Mouse (Mus musculus): Measurements from ENCODE around the gene Slc39a1. TPM values are rescaled to one million over a fixed set of nuclear protein-coding genes. Genes with fewer than 3 reads are reported as not detected.
"Not testable (repeated sequence)": the region's sequence is repeated elsewhere in the genome, so short reads cannot be mapped to it uniquely, and the experiment has no call there.

The Slc39a1 gene
- polyA plus RNA-seq, 1 experiment from 2014 or later, result 62.0 TPM

- H3K4me1 ChIP-seq (replicated peaks), result not testable (repeated sequence)
Observed at GRCm38 (mm10) chr3:90289403-90289802, 41.4 kb downstream of the Slc39a1 start.

DNA sequence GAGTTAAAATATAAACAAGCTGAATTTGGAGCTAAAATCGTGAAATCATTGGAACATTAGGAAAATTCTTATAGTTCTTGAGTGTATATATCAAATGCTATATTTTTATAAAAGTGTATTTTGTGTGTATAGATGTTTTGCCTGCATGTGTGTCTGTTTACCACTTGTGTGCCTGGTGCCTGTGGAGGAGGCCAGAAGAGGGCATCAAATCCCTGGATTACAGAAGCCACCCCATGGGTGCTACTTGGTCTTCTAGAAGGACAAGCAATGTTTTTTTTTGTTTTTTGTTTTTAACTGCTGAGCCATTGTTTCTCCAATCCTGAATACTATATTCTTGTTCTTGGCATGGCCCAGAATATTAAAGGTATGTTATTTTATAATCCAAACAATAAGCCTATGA, 42.6 kb downstream of the Slc39a1 start:
- H3K36me3 ChIP-seq, result peaks cover 5% of the 10 kb centered on the region; the same call in 1 of the 2 replicates
- no peaks in the 10 kb centered on the region for H3K9me3 ChIP-seq
- ATAC-seq (ENCODE audit: insufficient number of reproducible peaks, insufficient read depth, low FRiP score, low TSS enrichment, low read depth), result no peak
- H3K4me3 ChIP-seq (replicated peaks), result no peak overlapping the region
- no peaks in the 10 kb centered on the region for H3K27me3 ChIP-seq
- H3K27ac ChIP-seq, result no peak overlapping the region
- WGBS, result 84% methylated on average over 1 of the region's 1 CpGs
- peaks cover 12% of the 10 kb centered on the region for H3K4me1 ChIP-seq (replicated peaks)
- H3K9ac ChIP-seq (replicated peaks), result no peak overlapping the region
- no peak overlapping the region for H3K4me2 ChIP-seq

More at GRCm38 (mm10) chr3:90289403-90289802, 41.4 kb downstream of the Slc39a1 start:
- 73% methylated on average over 3 of the region's 3 CpGs for WGBS
- not testable (repeated sequence) for H3K27me3 ChIP-seq; H3K9ac ChIP-seq (replicated peaks); H3K27ac ChIP-seq; H3K4me2 ChIP-seq; ATAC-seq (ENCODE audit: insufficient number of reproducible peaks, insufficient read depth, low FRiP score, low TSS enrichment, low read depth); H3K36me3 ChIP-seq; H3K4me3 ChIP-seq (replicated peaks); H3K9me3 ChIP-seq

DNA sequence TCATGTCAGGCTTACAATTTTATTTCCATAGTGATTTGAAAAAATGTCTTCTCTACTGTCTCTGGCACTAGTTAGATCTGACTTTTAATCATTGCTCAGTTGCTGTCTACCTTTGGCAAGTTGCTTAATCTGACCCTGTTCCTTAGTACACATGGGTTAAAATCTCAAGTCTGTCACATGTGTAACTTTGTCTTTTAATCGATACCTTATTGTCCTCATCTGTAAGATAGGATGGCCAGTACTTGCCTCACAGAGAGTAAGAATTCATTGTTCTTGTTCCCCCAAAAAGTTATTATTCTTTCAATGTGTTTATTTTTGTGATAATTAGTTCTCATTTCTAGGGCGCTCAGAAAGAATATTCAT, 44.0 kb downstream of the Slc39a1 start:
- peak overlapping the region; percentile 63 for H3K4me2 ChIP-seq
- peaks cover 12% of the 10 kb centered on the region for H3K4me1 ChIP-seq (replicated peaks)
- H3K27me3 ChIP-seq, result no peaks in the 10 kb centered on the region
- WGBS, result 42% methylated on average over 2 of the region's 2 CpGs
- peak overlapping the region; percentile 94 for H3K27ac ChIP-seq
- H3K4me3 ChIP-seq (replicated peaks), result peak overlapping the region; percentile 88
- peaks cover 6% of the 10 kb centered on the region; the same call in 1 of the 2 replicates for H3K36me3 ChIP-seq
- H3K9me3 ChIP-seq, result no peaks in the 10 kb centered on the region
- ATAC-seq (ENCODE audit: insufficient number of reproducible peaks, insufficient read depth, low FRiP score, low TSS enrichment, low read depth), result no peak
- H3K9ac ChIP-seq (replicated peaks), result peak overlapping the region; percentile 68

DNA sequence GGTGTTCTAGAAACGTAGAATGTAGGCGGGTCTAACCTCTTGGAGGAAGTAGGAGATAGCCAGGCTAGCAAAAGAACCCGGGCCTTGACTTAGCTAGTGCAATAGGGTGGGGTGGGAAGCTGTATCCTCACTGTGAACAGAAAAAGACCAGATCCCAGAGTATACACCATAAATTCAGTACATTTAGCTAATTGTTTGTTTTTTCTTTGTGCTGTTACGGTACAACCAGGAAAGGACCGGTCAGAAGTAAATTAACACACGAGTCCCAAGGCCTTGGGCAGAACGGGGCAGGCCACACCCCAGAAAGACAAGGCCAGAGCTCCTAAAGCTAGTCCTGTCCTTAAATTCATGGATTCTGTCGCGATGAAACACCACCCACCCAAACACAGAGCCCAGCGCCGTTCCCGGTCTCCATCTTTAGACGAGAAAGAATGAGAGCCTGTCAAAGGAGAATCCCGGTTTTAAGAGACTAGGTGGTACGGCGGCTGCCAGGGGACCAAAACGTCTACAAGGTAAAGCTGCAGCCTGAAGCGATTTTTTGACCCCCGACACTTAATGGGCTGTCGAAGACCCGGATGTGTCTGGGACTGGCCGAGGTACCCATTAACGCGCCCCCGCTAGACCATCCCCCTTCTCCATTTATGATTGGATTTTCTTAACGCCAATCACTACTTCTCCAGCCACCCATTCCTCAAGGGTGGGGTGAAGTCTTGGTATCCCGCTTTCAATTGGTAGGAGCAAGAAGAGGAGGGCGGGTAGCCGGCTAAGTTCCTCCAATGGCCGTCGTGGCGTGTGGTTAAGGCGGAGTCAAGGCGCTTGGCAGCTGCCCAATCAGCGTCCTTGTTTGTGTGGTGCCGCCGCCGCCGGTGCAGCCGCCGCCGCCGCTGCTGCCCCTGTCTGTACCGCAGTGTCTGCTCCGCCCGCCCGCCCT, 44.6 kb downstream of the Slc39a1 start, which contains the start of gene Gatad2b:
Gene Gatad2b, plus strand, starts transcription at position 834 of the 931 bp plus-strand sequence.
- no peaks in the 10 kb centered on the region for H3K27me3 ChIP-seq
- peaks cover 12% of the 10 kb centered on the region for H3K4me1 ChIP-seq (replicated peaks)
- peak within 1 kb of the TSS; percentile 99 for H3K27ac ChIP-seq
- WGBS, result under 1% methylated on average over 40 of the region's 47 CpGs
- peaks cover 6% of the 10 kb centered on the region; the same call in 1 of the 2 replicates for H3K36me3 ChIP-seq
- H3K4me2 ChIP-seq, result peak within 1 kb of the TSS; percentile 70
- peak within 1 kb of the TSS; percentile 88 for H3K4me3 ChIP-seq (replicated peaks)
- peak; percentile 100 for ATAC-seq (ENCODE audit: insufficient number of reproducible peaks, insufficient read depth, low FRiP score, low TSS enrichment, low read depth)
- H3K9ac ChIP-seq (replicated peaks), result peak within 1 kb of the TSS; percentile 94
- no peaks in the 10 kb centered on the region for H3K9me3 ChIP-seq

GRCm38 (mm10) chr3:90293352-90294063, 45.5 kb downstream of the Slc39a1 start:
- H3K27ac ChIP-seq, result peak overlapping the region; percentile 99
- WGBS, result under 1% methylated on average over 34 of the region's 68 CpGs
- peaks cover 6% of the 10 kb centered on the region; the same call in 1 of the 2 replicates for H3K36me3 ChIP-seq
- no peaks in the 10 kb centered on the region for H3K9me3 ChIP-seq
- H3K9ac ChIP-seq (replicated peaks), result peak overlapping the region; percentile 94
- H3K27me3 ChIP-seq, result no peaks in the 10 kb centered on the region
- peak overlapping the region; percentile 70 for H3K4me2 ChIP-seq
- peaks cover 12% of the 10 kb centered on the region for H3K4me1 ChIP-seq (replicated peaks)
- ATAC-seq (ENCODE audit: insufficient number of reproducible peaks, insufficient read depth, low FRiP score, low TSS enrichment, low read depth), result no peak; the same call in 1 of the 2 replicates
- peak overlapping the region; percentile 88 for H3K4me3 ChIP-seq (replicated peaks)

GRCm38 (mm10) chr3:90294064-90294440, 46.1 kb downstream of the Slc39a1 start:
- Histone ChIP-seq H3K9me3 (no peaks in the 10 kb centered on the region), H3K4me1 (replicated peaks) (peaks cover 12% of the 10 kb centered on the region), H3K27ac (peak overlapping the region; percentile 99), H3K9ac (replicated peaks) (peak overlapping the region; percentile 94), H3K4me2 (peak overlapping the region; percentile 70), H3K36me3 (peaks cover 6% of the 10 kb centered on the region; the same call in 1 of the 2 replicates), H3K27me3 (no peaks in the 10 kb centered on the region), H3K4me3 (replicated peaks) (peak overlapping the region; percentile 88)
- ATAC-seq (ENCODE audit: insufficient number of reproducible peaks, insufficient read depth, low FRiP score, low TSS enrichment, low read depth), result no peak
- 1% methylated on average over 11 of the region's 11 CpGs for WGBS

DNA sequence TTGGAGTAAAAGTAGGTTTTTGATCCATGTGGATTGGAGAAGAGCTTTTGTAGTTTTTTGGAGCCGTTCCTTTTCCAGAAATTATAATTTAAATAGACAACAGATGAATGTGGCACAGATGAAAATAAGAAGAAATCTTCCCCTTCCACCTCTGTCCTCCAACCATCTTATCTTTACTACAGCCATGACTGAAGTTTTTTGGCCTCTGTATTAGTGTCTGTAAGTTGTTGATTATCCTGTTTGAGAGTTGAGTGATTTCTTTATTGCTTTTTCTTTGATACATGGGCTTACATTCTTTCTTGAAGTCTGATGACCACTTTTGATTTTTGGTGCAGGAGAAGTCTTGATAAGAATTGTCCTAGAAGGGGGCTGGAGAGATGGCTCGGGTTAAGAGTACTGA, 46.7 kb downstream of the Slc39a1 start:
- Histone ChIP-seq H3K4me2 (peak overlapping the region; percentile 70), H3K36me3 (peaks cover 6% of the 10 kb centered on the region; the same call in 1 of the 2 replicates), H3K27ac (no peak overlapping the region), H3K9ac (replicated peaks) (peak overlapping the region; percentile 94), H3K9me3 (no peaks in the 10 kb centered on the region), H3K4me3 (replicated peaks) (peak overlapping the region; percentile 88), H3K4me1 (replicated peaks) (peaks cover 12% of the 10 kb centered on the region), H3K27me3 (no peaks in the 10 kb centered on the region)
- ATAC-seq (ENCODE audit: insufficient number of reproducible peaks, insufficient read depth, low FRiP score, low TSS enrichment, low read depth), result no peak
- WGBS, result 77% methylated on average over 2 of the region's 2 CpGs

Small RNAs within 50 kb of the gene (microRNA-seq; reads per million reads assigned to microRNA genes)
- not detected for gene Mir7012

Other genes starting within 250 kb of the Slc39a1 start
- 201 and 202 TPM in 2 replicates for gene Hax1, start 249.4 kb upstream of the Slc39a1 start, polyA plus RNA-seq (2016; fragmentation: Nextera tagmentation; extraction: Ambion mirVana)
- gene 4933434E20Rik, start 196.5 kb upstream of the Slc39a1 start, polyA plus RNA-seq (2016; fragmentation: Nextera tagmentation; extraction: Ambion mirVana), result 143 and 166 TPM in 2 replicates
- gene Ubap2l, start 195.5 kb upstream of the Slc39a1 start, polyA plus RNA-seq (2016; fragmentation: Nextera tagmentation; extraction: Ambion mirVana), result 191 and 212 TPM in 2 replicates
- 516 and 518 TPM in 2 replicates for gene Tpm3, start 175.5 kb upstream of the Slc39a1 start, polyA plus RNA-seq (2016; fragmentation: Nextera tagmentation; extraction: Ambion mirVana)
- gene Nup210l, start 144.0 kb upstream of the Slc39a1 start, polyA plus RNA-seq (2016; fragmentation: Nextera tagmentation; extraction: Ambion mirVana), result 0.44 and 0.50 TPM in 2 replicates
- gene Rps27, start 34.5 kb upstream of the Slc39a1 start, polyA plus RNA-seq (2016; fragmentation: Nextera tagmentation; extraction: Ambion mirVana), result 1,443 and 1,486 TPM in 2 replicates
- gene Rab13, start 34.5 kb upstream of the Slc39a1 start, polyA plus RNA-seq (2016; fragmentation: Nextera tagmentation; extraction: Ambion mirVana), result 28.2 and 29.8 TPM in 2 replicates
- gene Jtb, start 16.6 kb upstream of the Slc39a1 start, polyA plus RNA-seq (2016; fragmentation: Nextera tagmentation; extraction: Ambion mirVana), result 86.2 and 88.6 TPM in 2 replicates
- 11.7 and 12.9 TPM in 2 replicates for gene Creb3l4, start 4.7 kb upstream of the Slc39a1 start, polyA plus RNA-seq (2016; fragmentation: Nextera tagmentation; extraction: Ambion mirVana)
- gene Crtc2, start 6.0 kb downstream of the Slc39a1 start, polyA plus RNA-seq (2016; fragmentation: Nextera tagmentation; extraction: Ambion mirVana), result 18.6 and 30.3 TPM in 2 replicates
- 5.7 and 5.9 TPM in 2 replicates for gene Dennd4b, start 17.0 kb downstream of the Slc39a1 start, polyA plus RNA-seq (2016; fragmentation: Nextera tagmentation; extraction: Ambion mirVana)
- 17.7 and 19.5 TPM in 2 replicates for gene Gatad2b, start 45.0 kb downstream of the Slc39a1 start, polyA plus RNA-seq (2016; fragmentation: Nextera tagmentation; extraction: Ambion mirVana)
- 43.6 and 43.8 TPM in 2 replicates for gene Slc27a3, start 141.8 kb downstream of the Slc39a1 start, polyA plus RNA-seq (2016; fragmentation: Nextera tagmentation; extraction: Ambion mirVana)
- 43.4 and 44.5 TPM in 2 replicates for gene Ints3, start 185.4 kb downstream of the Slc39a1 start, polyA plus RNA-seq (2016; fragmentation: Nextera tagmentation; extraction: Ambion mirVana)
- gene Npr1, start 217.7 kb downstream of the Slc39a1 start, polyA plus RNA-seq (2016; fragmentation: Nextera tagmentation; extraction: Ambion mirVana), result 2.7 and 3.8 TPM in 2 replicates
- gene Ilf2, start 228.0 kb downstream of the Slc39a1 start, polyA plus RNA-seq (2016; fragmentation: Nextera tagmentation; extraction: Ambion mirVana), result 329 and 362 TPM in 2 replicates
- 66.2 and 71.3 TPM in 2 replicates for gene Snapin, start 242.9 kb downstream of the Slc39a1 start, polyA plus RNA-seq (2016; fragmentation: Nextera tagmentation; extraction: Ambion mirVana)

All from limb, embryonic 12.5 days (tissue).